Mouse (Mus musculus): ENCODE data around the gene Gstt2. TPM values are rescaled to one million over a fixed set of nuclear protein-coding genes. Genes with fewer than 3 reads are reported as not detected.
A peak's percentile ranks its signal among the peaks of the same experiment; 100 is the strongest.

Gstt2 gene
- polyA plus RNA-seq, 1 experiment from 2014 or later = 5.1 TPM

GRCm38 (mm10) chr10:75834250-75834649 lies 3.0 kb downstream of the Gstt2 start:
- peak overlapping the region; percentile 31 for H3K9ac ChIP-seq (replicated peaks)
- WGBS = 2% methylated on average over 21 of the region's 21 CpGs

DNA sequence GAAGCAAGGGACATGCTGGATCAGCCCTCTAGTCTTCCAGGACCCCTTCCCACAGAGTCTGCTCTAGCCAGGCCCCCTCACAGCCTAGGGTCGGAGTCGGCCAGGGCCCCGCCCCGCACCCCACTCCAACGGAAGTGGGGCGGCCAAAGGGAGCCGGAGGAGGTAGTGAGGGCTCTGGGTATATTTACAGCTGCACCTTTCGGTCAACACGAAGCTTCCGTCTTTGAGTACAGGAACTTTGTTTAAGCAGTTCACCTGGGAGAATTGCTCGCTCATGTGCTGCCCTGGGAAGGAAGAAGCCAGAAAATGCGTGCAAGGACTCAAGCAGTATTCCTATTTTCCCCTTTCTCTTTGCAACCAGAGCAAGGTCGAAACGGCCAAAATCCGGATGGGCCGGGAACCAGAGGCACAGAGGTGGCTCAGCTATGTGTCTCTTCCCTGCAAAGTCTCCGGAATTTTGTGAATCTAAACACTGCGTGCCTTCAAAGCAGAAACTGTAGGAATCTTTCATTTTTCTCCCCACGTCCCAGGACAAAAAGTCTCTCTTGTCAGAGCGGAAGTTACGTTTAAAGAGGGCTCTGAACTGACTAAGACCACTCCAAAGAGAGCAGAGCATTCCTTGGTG lies 3.7 kb downstream of the Gstt2 start:
- WGBS = 20% methylated on average over 21 of the region's 21 CpGs
- Histone ChIP-seq H3K36me3 (no peaks in the 10 kb centered on the region), H3K4me2 (replicated peaks) (peak overlapping the region; percentile 59), H3K4me3 (peak overlapping the region; percentile 37), H3K27me3 (peaks cover 20% of the 10 kb centered on the region), H3K27ac (replicated peaks) (no peak overlapping the region), H3K4me1 (peaks cover 39% of the 10 kb centered on the region), H3K9ac (replicated peaks) (no peak overlapping the region; the same call in 1 of the 2 replicates), H3K9me3 (no peaks in the 10 kb centered on the region)
- ATAC-seq (replicated peaks) = no peak

More at GRCm38 (mm10) chr10:75834250-75834649, 3.0 kb downstream of the Gstt2 start:
- no peak overlapping the region for H3K27ac ChIP-seq (replicated peaks)
- peak overlapping the region; percentile 37 for H3K4me3 ChIP-seq
- ATAC-seq (replicated peaks) = no peak
- H3K4me1 ChIP-seq = peaks cover 37% of the 10 kb centered on the region
- H3K27me3 ChIP-seq = peaks cover 20% of the 10 kb centered on the region
- H3K4me2 ChIP-seq (replicated peaks) = peak overlapping the region; percentile 59
- H3K9me3 ChIP-seq = no peaks in the 10 kb centered on the region
- H3K36me3 ChIP-seq = no peaks in the 10 kb centered on the region

DNA sequence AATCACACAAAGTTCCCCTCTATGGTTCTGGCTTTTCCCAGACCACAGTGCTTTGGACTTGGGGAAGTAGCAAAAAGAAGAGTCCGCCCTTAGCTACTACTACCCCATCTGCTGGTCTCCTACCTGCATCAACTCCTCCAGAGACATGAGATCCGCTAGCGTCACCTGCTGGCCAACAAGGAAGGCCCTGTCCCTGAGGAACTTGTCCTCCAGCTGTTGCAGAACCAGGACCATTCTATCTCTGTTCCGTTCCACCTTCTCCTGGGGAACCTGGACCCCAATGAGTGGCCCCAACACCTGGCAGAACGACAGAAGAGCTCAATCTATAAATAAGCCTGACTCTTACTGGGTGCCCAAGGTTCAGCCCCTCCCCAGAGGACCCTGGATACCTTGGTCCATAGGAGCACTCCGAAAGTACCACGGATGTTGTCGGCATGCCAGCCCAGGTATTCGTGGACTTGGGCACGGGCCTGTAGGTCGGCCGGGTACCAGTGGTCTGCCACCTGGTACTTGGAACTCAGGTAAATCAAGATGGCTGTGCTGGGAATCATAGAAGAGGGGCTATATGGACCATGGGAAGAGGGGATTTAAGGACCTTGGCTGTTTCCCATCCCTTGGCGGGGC lies 4.8 kb downstream of the Gstt2 start:
- Histone ChIP-seq H3K9me3 (no peaks in the 10 kb centered on the region), H3K4me3 (no peak overlapping the region), H3K27me3 (peaks cover 20% of the 10 kb centered on the region), H3K4me2 (replicated peaks) (no peak overlapping the region), H3K36me3 (no peaks in the 10 kb centered on the region), H3K4me1 (peaks cover 37% of the 10 kb centered on the region), H3K9ac (replicated peaks) (no peak overlapping the region), H3K27ac (replicated peaks) (no peak overlapping the region)
- ATAC-seq (replicated peaks) = no peak
- WGBS = 68% methylated on average over 13 of the region's 13 CpGs

- Histone ChIP-seq H3K4me2 (replicated peaks) (no peak overlapping the region), H3K4me1 (peaks cover 26% of the 10 kb centered on the region), H3K36me3 (no peaks in the 10 kb centered on the region), H3K9me3 (no peaks in the 10 kb centered on the region), H3K9ac (replicated peaks) (no peak overlapping the region), H3K27ac (replicated peaks) (no peak overlapping the region), H3K27me3 (peaks cover 20% of the 10 kb centered on the region), H3K4me3 (no peak overlapping the region)
- 87% methylated on average over 2 of the region's 2 CpGs for WGBS
- ATAC-seq (replicated peaks) = no peak
Observed at GRCm38 (mm10) chr10:75830275-75830670, 7.0 kb downstream of the Gstt2 start.

GRCm38 (mm10) chr10:75829529-75830274 lies 7.5 kb downstream of the Gstt2 start:
- 92% methylated on average over 2 of the region's 2 CpGs for WGBS
- Histone ChIP-seq H3K27me3 (peaks cover 20% of the 10 kb centered on the region), H3K9me3 (no peaks in the 10 kb centered on the region), H3K27ac (replicated peaks) (no peak overlapping the region), H3K4me3 (no peak overlapping the region), H3K9ac (replicated peaks) (no peak overlapping the region), H3K36me3 (no peaks in the 10 kb centered on the region), H3K4me2 (replicated peaks) (no peak overlapping the region), H3K4me1 (peaks cover 23% of the 10 kb centered on the region)
- ATAC-seq (replicated peaks) = no peak

DNA sequence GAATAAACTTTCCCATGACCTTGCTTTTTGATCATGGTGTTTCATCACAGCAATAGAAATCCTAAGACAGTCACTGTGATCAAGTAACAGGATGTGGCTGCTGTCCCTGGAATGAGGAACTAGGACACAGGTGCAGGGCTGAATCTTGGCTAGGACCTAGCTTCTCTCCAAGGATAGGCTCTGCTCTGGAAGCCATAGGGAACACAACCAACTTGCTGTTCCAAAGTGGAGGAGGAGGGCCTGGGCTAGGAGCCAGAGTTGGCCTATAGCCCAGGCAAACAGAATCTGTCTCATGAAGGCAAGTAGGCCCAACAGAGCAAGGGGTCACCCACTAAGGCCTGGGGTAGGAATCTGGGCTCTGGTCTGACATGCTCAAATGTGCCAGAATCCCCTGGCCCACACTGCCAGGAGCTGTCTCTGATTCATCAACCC lies 8.7 kb downstream of the Gstt2 start:
- ATAC-seq (replicated peaks) = peak; percentile 78

GRCm38 (mm10) chr10:75827668-75828360 lies 9.4 kb downstream of the Gstt2 start:
- H3K4me3 ChIP-seq = no peak overlapping the region
- peaks cover 10% of the 10 kb centered on the region; the same call in 1 of the 2 replicates for H3K4me1 ChIP-seq
- no peak overlapping the region for H3K9ac ChIP-seq (replicated peaks)
- no peaks in the 10 kb centered on the region for H3K36me3 ChIP-seq
- 0 out of 2 replicates have a peak, but pooled peaks cover 3% of the 10 kb centered on the region for H3K27me3 ChIP-seq
- H3K27ac ChIP-seq (replicated peaks) = no peak overlapping the region
- ATAC-seq (replicated peaks) = 0 out of 2 replicates have a peak, but pooled peaks have one; percentile 35
- no peak overlapping the region for H3K4me2 ChIP-seq (replicated peaks)
- H3K9me3 ChIP-seq = no peaks in the 10 kb centered on the region
- WGBS = 85% methylated on average over 4 of the region's 4 CpGs

More for the DNA sequence above, 8.7 kb downstream of the Gstt2 start:
- H3K36me3 ChIP-seq = no peaks in the 10 kb centered on the region
- no peak overlapping the region for H3K4me3 ChIP-seq
- H3K4me1 ChIP-seq = peaks cover 11% of the 10 kb centered on the region; the same call in 1 of the 2 replicates
- H3K27ac ChIP-seq (replicated peaks) = no peak overlapping the region
- H3K27me3 ChIP-seq = peaks cover 8% of the 10 kb centered on the region; the same call in 1 of the 2 replicates
- H3K4me2 ChIP-seq (replicated peaks) = no peak overlapping the region
- H3K9ac ChIP-seq (replicated peaks) = no peak overlapping the region
- no peaks in the 10 kb centered on the region for H3K9me3 ChIP-seq

DNA sequence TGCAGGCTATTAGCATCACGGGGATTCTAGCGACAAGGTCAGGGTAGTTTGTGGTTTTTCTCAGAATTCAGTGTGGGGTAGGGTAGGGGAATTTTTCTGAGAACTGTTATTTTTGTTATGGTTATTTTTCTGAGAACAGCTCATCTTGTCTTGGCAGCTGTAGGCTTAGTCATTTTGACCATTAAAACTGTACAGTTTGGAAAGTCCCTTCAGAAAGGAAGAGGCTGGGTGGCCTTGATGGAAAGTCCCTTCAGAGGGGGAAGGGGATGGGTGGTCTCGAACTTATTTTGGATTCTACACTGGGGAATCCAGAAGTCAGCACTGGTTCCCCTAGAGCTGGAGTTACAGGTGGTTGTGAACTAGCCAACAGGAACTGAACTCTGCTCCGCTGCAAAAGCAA lies 12.7 kb downstream of the Gstt2 start:
- Histone ChIP-seq H3K4me2 (replicated peaks) (no peak overlapping the region), H3K9me3 (no peaks in the 10 kb centered on the region), H3K36me3 (no peaks in the 10 kb centered on the region), H3K4me3 (no peak overlapping the region), H3K27ac (replicated peaks) (no peak overlapping the region), H3K9ac (replicated peaks) (no peak overlapping the region), H3K4me1 (peaks cover 10% of the 10 kb centered on the region; the same call in 1 of the 2 replicates), H3K27me3 (no peaks in the 10 kb centered on the region)
- ATAC-seq (replicated peaks) = no peak
- WGBS = 85% methylated on average over 4 of the region's 4 CpGs

GRCm38 (mm10) chr10:75823782-75824181 lies 13.4 kb downstream of the Gstt2 start:
- ATAC-seq (replicated peaks) = no peak
- Histone ChIP-seq H3K4me1 (peaks cover 10% of the 10 kb centered on the region; the same call in 1 of the 2 replicates), H3K36me3 (no peaks in the 10 kb centered on the region), H3K27me3 (no peaks in the 10 kb centered on the region), H3K27ac (replicated peaks) (no peak overlapping the region), H3K9me3 (no peaks in the 10 kb centered on the region), H3K9ac (replicated peaks) (no peak overlapping the region), H3K4me3 (no peak overlapping the region), H3K4me2 (replicated peaks) (no peak overlapping the region)
- WGBS = 80% methylated on average over 1 of the region's 1 CpGs

DNA sequence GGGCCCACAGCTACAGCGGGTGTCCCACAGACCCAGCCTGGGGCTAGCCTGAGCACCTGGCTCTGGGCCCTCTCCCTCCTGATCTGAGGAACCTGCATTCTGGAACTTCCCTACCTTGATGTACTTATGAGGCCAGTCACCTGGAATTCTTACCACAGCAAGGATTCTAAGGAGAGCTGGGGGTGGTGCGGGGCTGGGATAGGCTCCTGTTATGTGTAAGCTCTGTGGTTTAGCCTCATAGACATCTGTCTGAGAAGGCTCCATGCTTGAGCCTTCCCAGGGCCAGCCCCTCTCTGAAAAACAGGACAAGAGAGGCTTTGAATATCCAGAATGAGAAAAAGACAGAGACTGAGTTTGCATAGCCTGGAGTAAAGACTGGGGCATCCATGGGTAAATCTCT lies 14.8 kb downstream of the Gstt2 start, which contains the start of gene Gstt4:
Gene Gstt4, minus strand, starts transcription at position 101 of the 400 bp plus-strand sequence.
- Histone ChIP-seq H3K9ac (replicated peaks) (no peak within 1 kb of the TSS), H3K27me3 (no peaks in the 10 kb centered on the region), H3K4me2 (replicated peaks) (no peak within 1 kb of the TSS), H3K4me1 (0 out of 2 replicates have a peak, but pooled peaks cover 2% of the 10 kb centered on the region), H3K36me3 (no peaks in the 10 kb centered on the region), H3K4me3 (no peak within 1 kb of the TSS), H3K27ac (replicated peaks) (no peak within 1 kb of the TSS), H3K9me3 (no peaks in the 10 kb centered on the region)
- 95% methylated on average over 2 of the region's 2 CpGs for WGBS
- ATAC-seq (replicated peaks) = no peak

GRCm38 (mm10) chr10:75819882-75820281 lies 17.3 kb downstream of the Gstt2 start:
- H3K4me2 ChIP-seq (replicated peaks) = no peak overlapping the region
- H3K27me3 ChIP-seq = no peaks in the 10 kb centered on the region
- no peak overlapping the region for H3K4me3 ChIP-seq
- no peaks in the 10 kb centered on the region for H3K4me1 ChIP-seq
- no peaks in the 10 kb centered on the region for H3K9me3 ChIP-seq
- WGBS = 90% methylated on average over 5 of the region's 5 CpGs
- H3K36me3 ChIP-seq = no peaks in the 10 kb centered on the region
- H3K27ac ChIP-seq (replicated peaks) = no peak overlapping the region
- H3K9ac ChIP-seq (replicated peaks) = no peak overlapping the region
- no peak for ATAC-seq (replicated peaks)
